Mouse (Mus musculus) limb, embryonic 10.5 days (tissue): ENCODE data around the gene Vps41. TPM values are rescaled to one million over a fixed set of nuclear protein-coding genes. Genes with fewer than 3 reads are reported as not detected.

ENCODE experiments used
- DNase-seq: peaks from one replicate; pipeline ENCODE4 v3.0.0-alpha.2; 2017; ENCODE audit warnings: low spot score
- H3K27ac ChIP-seq: fragments of 300-500 bp; sonication (generic); 2 replicates; pipeline ENCODE4 v1.5.1; 2016; ENCODE audit warnings: mild to moderate bottlenecking
- H3K27me3 ChIP-seq: fragments of 300-500 bp; sonication (generic); 2 replicates; pipeline ENCODE4 v1.6.1; 2016; ENCODE audit warnings: low read depth, mild to moderate bottlenecking; ENCODE audit not compliant: poor library complexity, severe bottlenecking
- H3K36me3 ChIP-seq: fragments of 300-500 bp; sonication (generic); 2 replicates; pipeline ENCODE4 v1.6.1; 2016; ENCODE audit warnings: mild to moderate bottlenecking, moderate library complexity
- H3K4me1 ChIP-seq: fragments of 300-500 bp; sonication (generic); 2 replicates; pipeline ENCODE4 v1.6.1; 2016
- H3K4me3 ChIP-seq: fragments of 300-500 bp; sonication (generic); 2 replicates; pipeline ENCODE4 v1.5.1; 2016; ENCODE audit warnings: mild to moderate bottlenecking, moderate library complexity
- H3K9me3 ChIP-seq: fragments of 300-500 bp; sonication (generic); replicated peaks from 2 replicates; pipeline ENCODE4 v1.6.1; 2016; ENCODE audit warnings: mild to moderate bottlenecking
- WGBS: fragments of 180-500 bp; shearing (Covaris S2); methylation state at CpG from one replicate; pipeline ENCODE4 v1.1.7; 2016; 5-methylcytosine and 5-hydroxymethylcytosine counted together
- polyA plus RNA-seq: library from polyadenylated mRNA; unstranded; fragments of >200 nt; fragmentation: Nextera tagmentation; extraction: Ambion mirVana; gene quantifications from 2 replicates; pipeline ENCODE4 v1.2.1, GENCODE M21; 2016

Gene Vps41
- polyA plus RNA-seq, 1 experiment from 2014 or later = 62.0 TPM

- H3K4me3 ChIP-seq = no peak overlapping the region
- no peaks in the 10 kb centered on the region for H3K27me3 ChIP-seq
- 78% methylated on average over 4 of the region's 4 CpGs for WGBS
- H3K36me3 ChIP-seq = peaks cover 9% of the 10 kb centered on the region
- H3K9me3 ChIP-seq = no peaks in the 10 kb centered on the region
- H3K27ac ChIP-seq = no peak overlapping the region
- no peak for DNase-seq
- H3K4me1 ChIP-seq = no peaks in the 10 kb centered on the region
Measured at GRCm38 (mm10) chr13:18851182-18851581, 134.1 kb downstream of the Vps41 start.

GRCm38 (mm10) chr13:18852718-18853117 is 135.6 kb downstream of the Vps41 start:
- H3K36me3 ChIP-seq = 0 out of 2 replicates have a peak, but pooled peaks cover 5% of the 10 kb centered on the region
- no peak overlapping the region for H3K4me3 ChIP-seq
- no peaks in the 10 kb centered on the region for H3K9me3 ChIP-seq
- H3K27ac ChIP-seq = no peak overlapping the region
- H3K4me1 ChIP-seq = no peaks in the 10 kb centered on the region
- no peak for DNase-seq
- H3K27me3 ChIP-seq = no peaks in the 10 kb centered on the region
- WGBS = 95% methylated on average over 8 of the region's 8 CpGs

GRCm38 (mm10) chr13:18856026-18856802 is 139.1 kb downstream of the Vps41 start:
- Histone ChIP-seq H3K4me1 (no peaks in the 10 kb centered on the region), H3K4me3 (no peak overlapping the region), H3K36me3 (no peaks in the 10 kb centered on the region), H3K27ac (no peak overlapping the region), H3K27me3 (no peaks in the 10 kb centered on the region), H3K9me3 (no peaks in the 10 kb centered on the region)
- WGBS = 80% methylated on average over 8 of the region's 8 CpGs
- no peak for DNase-seq

- H3K36me3 ChIP-seq = peaks cover 3% of the 10 kb centered on the region; the same call in 1 of the 2 replicates
- 84% methylated on average over 4 of the region's 4 CpGs for WGBS
- no peak overlapping the region for H3K4me3 ChIP-seq
- H3K4me1 ChIP-seq = no peaks in the 10 kb centered on the region
- DNase-seq = no peak
- H3K27ac ChIP-seq = no peak overlapping the region
- H3K9me3 ChIP-seq = no peaks in the 10 kb centered on the region
- H3K27me3 ChIP-seq = no peaks in the 10 kb centered on the region
Measured at GRCm38 (mm10) chr13:18858183-18858582, 141.1 kb downstream of the Vps41 start.

GRCm38 (mm10) chr13:18859389-18859788 is 142.3 kb downstream of the Vps41 start:
- Histone ChIP-seq H3K4me1 (no peaks in the 10 kb centered on the region), H3K4me3 (no peak overlapping the region), H3K9me3 (no peaks in the 10 kb centered on the region), H3K36me3 (peaks cover 3% of the 10 kb centered on the region; the same call in 1 of the 2 replicates), H3K27me3 (no peaks in the 10 kb centered on the region), H3K27ac (no peak overlapping the region)
- WGBS = 84% methylated on average over 3 of the region's 3 CpGs
- DNase-seq = no peak

GRCm38 (mm10) chr13:18868030-18868490 is 151.0 kb downstream of the Vps41 start:
- no peaks in the 10 kb centered on the region for H3K4me1 ChIP-seq
- H3K4me3 ChIP-seq = no peak overlapping the region
- H3K27me3 ChIP-seq = no peaks in the 10 kb centered on the region
- no peak for DNase-seq
- peaks cover 7% of the 10 kb centered on the region for H3K36me3 ChIP-seq
- H3K27ac ChIP-seq = no peak overlapping the region
- WGBS = 66% methylated on average over 5 of the region's 5 CpGs
- H3K9me3 ChIP-seq = no peaks in the 10 kb centered on the region

GRCm38 (mm10) chr13:18868825-18869224 is 151.7 kb downstream of the Vps41 start:
- peaks cover 7% of the 10 kb centered on the region for H3K36me3 ChIP-seq
- DNase-seq = no peak
- H3K27ac ChIP-seq = no peak overlapping the region
- H3K9me3 ChIP-seq = no peaks in the 10 kb centered on the region
- 94% methylated on average over 5 of the region's 5 CpGs for WGBS
- H3K27me3 ChIP-seq = no peaks in the 10 kb centered on the region
- H3K4me1 ChIP-seq = no peaks in the 10 kb centered on the region
- H3K4me3 ChIP-seq = no peak overlapping the region

- Histone ChIP-seq H3K27ac (no peak overlapping the region), H3K9me3 (no peaks in the 10 kb centered on the region), H3K4me1 (no peaks in the 10 kb centered on the region), H3K36me3 (no peaks in the 10 kb centered on the region), H3K4me3 (no peak overlapping the region), H3K27me3 (no peaks in the 10 kb centered on the region)
- WGBS = 54% methylated on average over 7 of the region's 7 CpGs
- DNase-seq = no peak
Measured at GRCm38 (mm10) chr13:18875321-18875720, 158.2 kb downstream of the Vps41 start.

GRCm38 (mm10) chr13:18892910-18893309 is 175.8 kb downstream of the Vps41 start:
- no peaks in the 10 kb centered on the region for H3K36me3 ChIP-seq
- no peak overlapping the region for H3K27ac ChIP-seq
- no peaks in the 10 kb centered on the region for H3K27me3 ChIP-seq
- H3K4me3 ChIP-seq = no peak overlapping the region
- no peak for DNase-seq
- 83% methylated on average over 9 of the region's 9 CpGs for WGBS
- peaks cover 17% of the 10 kb centered on the region for H3K4me1 ChIP-seq
- H3K9me3 ChIP-seq = no peaks in the 10 kb centered on the region

GRCm38 (mm10) chr13:18896789-18897188 is 179.7 kb downstream of the Vps41 start:
- H3K9me3 ChIP-seq = no peaks in the 10 kb centered on the region
- whole genome bisulfite sequencing = 90% methylated on average over 3 of the region's 3 CpGs
- peaks cover 16% of the 10 kb centered on the region for H3K4me1 ChIP-seq
- DNase-seq = no peak
- no peak overlapping the region for H3K27ac ChIP-seq
- no peaks in the 10 kb centered on the region for H3K27me3 ChIP-seq
- no peak overlapping the region for H3K4me3 ChIP-seq
- no peaks in the 10 kb centered on the region for H3K36me3 ChIP-seq

GRCm38 (mm10) chr13:18903623-18904022 is 186.5 kb downstream of the Vps41 start:
- Histone ChIP-seq H3K36me3 (no peaks in the 10 kb centered on the region), H3K27me3 (no peaks in the 10 kb centered on the region), H3K4me1 (no peaks in the 10 kb centered on the region), H3K9me3 (no peaks in the 10 kb centered on the region), H3K27ac (no peak overlapping the region), H3K4me3 (no peak overlapping the region)
- WGBS = 90% methylated on average over 6 of the region's 6 CpGs
- DNase-seq = no peak

GRCm38 (mm10) chr13:18914774-18915173 is 197.7 kb downstream of the Vps41 start:
- 85% methylated on average over 4 of the region's 4 CpGs for WGBS
- H3K27me3 ChIP-seq = no peaks in the 10 kb centered on the region
- no peaks in the 10 kb centered on the region for H3K4me1 ChIP-seq

More at GRCm38 (mm10) chr13:18914774-18915173, 197.7 kb downstream of the Vps41 start:
- no peak overlapping the region for H3K4me3 ChIP-seq
- H3K9me3 ChIP-seq = no peaks in the 10 kb centered on the region
- H3K36me3 ChIP-seq = no peaks in the 10 kb centered on the region
- no peak overlapping the region for H3K27ac ChIP-seq
- no peak for DNase-seq
